Mouse (Mus musculus) embryonic fibroblast, embryonic 13.5 days (primary cell): ENCODE data around the gene Phf6.

Source experiments
- CTCF ChIP-seq: IDR thresholded peaks from 2 replicates; pipeline ENCODE4 v1.5.1; 2011; ENCODE audit warnings: mild to moderate bottlenecking, control low read depth, low read length, moderate library complexity, borderline replicate concordance; ENCODE audit not compliant: insufficient read depth
- POLR2A ChIP-seq: IDR thresholded peaks from 2 replicates; pipeline ENCODE4 v1.6.1; 2011; ENCODE audit warnings: low read depth, mild to moderate bottlenecking, control low read depth, low read length, moderate library complexity

GRCm38 (mm10) chrX:52972129-52972528 lies 60.1 kb downstream of the Phf6 start:
- no peak for TF ChIP-seq POLR2A
- TF ChIP-seq CTCF, result no peak
